Mouse (Mus musculus) lung, postnatal 14 days (tissue): ENCODE data around the gene Eif4enif1.
"Not testable (repeated sequence)": the region's sequence is repeated elsewhere in the genome, so short reads cannot be mapped to it uniquely, and the experiment has no call there.

Experiments used
- DNase-seq: peaks from one replicate; pipeline ENCODE4 v3.0.0; 2021

Gene Eif4enif1

GRCm38 (mm10) chr11:3181971-3182370 lies 20.2 kb upstream of the Eif4enif1 start:
- DNase-seq, result not testable (repeated sequence)

GRCm38 (mm10) chr11:3182707-3183106 lies 19.5 kb upstream of the Eif4enif1 start:
- peak; percentile 16 for DNase-seq

DNA sequence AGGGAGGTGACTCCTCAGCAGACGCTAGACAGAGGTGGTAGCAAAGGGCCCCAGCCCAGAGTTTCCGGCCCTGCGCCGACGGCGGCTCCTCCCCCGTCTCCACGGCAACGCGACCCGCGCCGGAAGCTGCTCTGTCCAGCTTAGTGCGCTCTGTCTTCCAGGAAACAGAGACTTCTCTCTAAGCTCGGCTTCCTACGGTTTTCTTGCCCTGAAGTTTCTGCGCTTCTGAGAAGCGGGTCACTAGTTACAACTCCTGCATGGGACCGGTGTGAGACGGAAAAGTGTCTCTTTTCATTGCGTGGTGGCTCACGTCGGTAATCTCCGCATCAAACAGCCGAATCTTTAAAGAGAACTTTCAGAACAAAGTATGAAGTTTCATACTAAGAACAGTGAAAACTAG lies 8.8 kb upstream of the Eif4enif1 start, which contains the start of gene Sfi1:
Gene Sfi1 (minus strand): TSS at position 101 of the 400 bp plus-strand sequence.
- no peak for DNase-seq

DNA sequence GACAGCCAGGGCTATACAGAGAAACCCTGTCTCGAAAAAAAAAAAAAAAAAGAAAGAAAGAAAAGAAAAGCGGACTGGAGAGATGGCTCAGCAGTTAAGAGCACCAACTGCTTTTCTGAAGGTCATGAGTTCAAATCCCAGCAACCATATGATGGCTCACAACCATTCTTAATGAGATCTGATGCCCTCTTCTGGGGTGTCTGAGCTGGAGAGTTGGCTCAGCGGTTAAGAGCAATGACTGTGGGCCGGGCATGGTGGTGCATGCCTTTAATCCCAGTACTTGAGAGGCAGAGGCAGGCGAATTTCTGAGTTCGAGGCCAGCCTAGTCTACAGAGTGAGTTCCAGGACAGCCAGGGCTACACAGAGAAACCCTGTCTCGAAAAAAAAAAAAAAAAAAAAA lies 1.6 kb upstream of the Eif4enif1 start:
- DNase-seq, result not testable (repeated sequence)

DNA sequence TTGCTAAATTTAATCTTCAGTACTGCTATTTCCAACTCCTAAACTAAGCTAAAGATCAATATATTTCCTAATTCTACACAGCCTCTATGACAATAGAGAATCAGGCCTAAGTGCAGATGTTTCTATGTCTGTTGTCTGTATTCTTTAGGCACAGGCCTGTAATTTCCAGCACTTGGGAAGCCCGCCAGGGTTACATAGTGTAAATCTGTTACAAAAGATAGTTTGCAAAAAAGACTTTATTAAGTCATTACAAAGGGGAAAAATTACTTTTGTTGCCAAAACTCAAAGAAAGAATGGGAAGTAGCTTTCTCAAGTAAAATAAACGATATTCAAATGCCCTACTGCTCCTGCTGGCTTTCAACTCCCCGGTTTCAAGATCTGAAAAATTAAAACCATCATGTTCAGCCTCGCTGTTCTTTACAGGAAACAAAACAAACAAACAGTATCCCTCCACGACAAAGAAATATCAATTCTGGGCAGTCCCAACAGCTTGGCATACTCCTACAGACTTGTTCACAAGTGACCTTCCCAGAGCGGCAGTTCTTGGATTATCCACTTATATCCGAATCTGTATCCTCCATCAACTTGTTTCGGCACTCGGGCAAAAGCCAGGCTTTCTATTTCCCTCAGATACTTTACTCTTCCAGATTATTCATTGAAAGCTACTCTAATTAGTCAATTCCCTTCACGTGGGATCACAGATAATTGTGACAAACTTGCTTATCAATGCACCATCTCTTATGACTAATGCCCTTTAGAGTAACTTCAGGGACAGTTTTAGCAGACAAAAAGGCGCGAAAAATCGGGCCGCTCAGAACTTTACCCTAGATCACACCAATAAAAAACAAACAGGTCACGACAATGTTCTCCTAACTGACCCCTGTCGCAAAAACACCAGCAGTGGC lies 614 bp upstream of the Eif4enif1 start:
- peak; percentile 5 for DNase-seq

- peak; percentile 54 for DNase-seq
Observed at GRCm38 (mm10) chr11:3202781-3203441, 719 bp downstream of the Eif4enif1 start.

DNA sequence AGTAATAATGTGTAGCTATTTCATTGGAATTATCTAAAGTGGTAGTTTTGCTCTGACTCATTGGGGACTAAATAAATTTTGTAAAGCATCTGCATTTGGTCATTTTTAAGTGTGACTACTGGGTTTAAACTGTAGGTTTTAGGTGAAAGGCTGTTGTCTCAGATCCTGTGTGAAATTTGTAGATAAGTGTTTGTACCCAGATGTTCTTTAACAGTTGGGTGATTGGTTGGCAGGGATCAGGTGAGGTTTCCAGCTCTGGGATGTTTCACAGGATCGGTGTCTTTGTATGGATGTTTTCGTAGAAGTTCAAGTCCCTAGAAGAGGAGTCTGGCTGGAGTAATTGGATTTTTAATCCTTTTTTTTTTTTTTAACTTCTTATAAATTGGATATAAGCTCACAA lies 1.6 kb downstream of the Eif4enif1 start:
- DNase-seq, result no peak

DNA sequence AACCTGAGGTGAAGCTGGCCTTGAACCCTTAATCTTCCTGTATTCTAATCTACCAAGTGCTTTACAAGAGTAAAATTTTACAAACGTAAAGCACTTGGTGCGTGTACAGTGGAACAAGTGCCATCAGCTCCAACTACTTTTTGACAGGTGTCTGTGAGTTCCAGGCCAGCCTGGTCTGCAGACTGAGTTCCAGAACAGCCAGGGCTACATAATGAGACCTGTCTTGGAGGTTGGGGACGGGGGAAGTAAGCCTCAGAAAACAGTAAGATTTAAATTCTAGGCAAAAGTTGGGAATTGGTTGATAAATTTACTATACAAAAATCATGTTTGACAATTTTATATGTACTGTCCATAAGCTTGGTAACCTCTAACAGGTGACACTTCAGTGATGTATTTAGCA lies 3.0 kb downstream of the Eif4enif1 start:
- no peak for DNase-seq

GRCm38 (mm10) chr11:3206783-3207182 lies 4.6 kb downstream of the Eif4enif1 start:
- no peak for DNase-seq

DNA sequence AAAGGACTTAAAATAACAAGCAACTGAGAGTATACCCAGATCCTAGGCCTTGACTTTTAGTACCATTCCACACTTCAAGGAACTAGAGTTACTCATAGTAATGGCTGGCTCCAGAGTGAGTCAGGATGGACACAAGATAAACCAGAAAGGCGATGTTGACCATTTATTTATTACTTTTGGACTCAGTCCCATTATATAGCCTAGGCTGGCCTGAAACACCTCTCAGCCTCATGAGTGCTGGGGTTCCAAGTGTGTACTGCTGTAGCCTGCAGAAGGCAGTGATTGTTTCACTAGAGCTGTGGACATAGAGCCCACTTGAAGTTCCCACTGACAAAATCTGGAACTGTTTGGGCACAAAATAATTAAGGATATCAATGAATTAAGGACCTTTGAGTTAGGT lies 10.3 kb downstream of the Eif4enif1 start:
- DNase-seq, result no peak

GRCm38 (mm10) chr11:3223105-3223504 lies 20.9 kb downstream of the Eif4enif1 start:
- no peak for DNase-seq

DNA sequence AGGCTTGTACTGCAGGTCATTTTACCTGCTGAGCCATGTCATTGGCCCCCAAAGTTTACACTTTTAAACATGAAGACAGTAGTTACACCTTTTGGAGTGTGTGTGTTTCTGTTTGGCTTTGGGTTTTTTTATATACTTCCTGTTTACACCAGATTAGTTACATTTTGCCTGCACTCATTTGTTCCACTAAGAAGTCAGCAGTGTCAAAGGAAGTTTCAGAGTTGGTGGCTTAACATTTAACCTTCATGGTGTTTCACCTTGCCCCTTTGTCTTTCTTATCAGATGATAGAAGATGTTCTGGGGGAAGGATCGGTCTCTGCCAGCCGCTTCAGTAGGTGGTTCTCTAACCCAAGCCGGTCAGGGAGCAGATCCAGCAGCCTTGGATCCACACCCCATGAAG lies 24.9 kb downstream of the Eif4enif1 start:
- no peak for DNase-seq

GRCm38 (mm10) chr11:3232248-3232647 lies 30.1 kb downstream of the Eif4enif1 start:
- no peak for DNase-seq

DNA sequence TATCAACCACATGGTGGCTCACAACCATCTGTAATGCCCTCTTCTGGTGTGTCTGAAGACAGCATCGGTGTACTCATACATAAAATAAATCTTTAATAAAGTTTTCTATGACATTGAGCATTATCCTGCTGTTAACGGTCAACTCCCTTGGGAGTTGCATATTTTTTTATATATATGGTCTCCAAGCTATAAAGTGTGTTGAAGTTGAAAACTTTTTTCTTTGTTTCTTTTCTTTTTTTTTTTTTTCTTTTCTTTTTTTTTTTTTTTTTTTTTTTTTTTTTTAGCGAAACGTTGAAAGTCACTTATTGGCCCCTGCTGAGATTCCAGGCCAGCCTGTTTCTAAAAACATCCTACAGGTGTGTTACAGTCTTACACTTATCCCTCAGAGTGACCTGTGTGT lies 31.5 kb downstream of the Eif4enif1 start:
- no peak for DNase-seq

DNA sequence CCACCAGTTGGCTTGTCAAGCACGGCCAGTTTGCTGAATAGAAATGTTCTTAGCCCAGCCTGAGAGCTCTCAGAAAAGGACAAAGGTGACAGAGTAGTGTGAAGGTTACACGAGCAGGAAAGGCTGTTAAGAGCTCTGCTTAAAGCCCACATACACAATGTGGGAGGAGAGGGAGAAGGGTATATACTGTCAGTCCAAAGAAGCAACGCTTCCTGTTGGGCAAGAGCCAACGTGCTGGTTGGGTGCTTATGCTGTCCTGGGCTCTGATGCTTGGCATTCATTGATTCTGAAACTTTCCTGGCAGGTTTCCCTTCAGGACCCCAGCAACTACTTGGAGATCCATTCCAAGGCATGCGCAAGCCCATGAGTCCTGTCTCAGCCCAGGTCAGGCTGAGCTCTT lies 33.1 kb downstream of the Eif4enif1 start:
- DNase-seq, result no peak

- DNase-seq, result no peak
Observed at GRCm38 (mm10) chr11:3242395-3242794, 40.2 kb downstream of the Eif4enif1 start.

GRCm38 (mm10) chr11:3243771-3244170 lies 41.6 kb downstream of the Eif4enif1 start:
- no peak for DNase-seq

- DNase-seq, result no peak
Observed at GRCm38 (mm10) chr11:3247387-3247786, 45.2 kb downstream of the Eif4enif1 start.

DNA sequence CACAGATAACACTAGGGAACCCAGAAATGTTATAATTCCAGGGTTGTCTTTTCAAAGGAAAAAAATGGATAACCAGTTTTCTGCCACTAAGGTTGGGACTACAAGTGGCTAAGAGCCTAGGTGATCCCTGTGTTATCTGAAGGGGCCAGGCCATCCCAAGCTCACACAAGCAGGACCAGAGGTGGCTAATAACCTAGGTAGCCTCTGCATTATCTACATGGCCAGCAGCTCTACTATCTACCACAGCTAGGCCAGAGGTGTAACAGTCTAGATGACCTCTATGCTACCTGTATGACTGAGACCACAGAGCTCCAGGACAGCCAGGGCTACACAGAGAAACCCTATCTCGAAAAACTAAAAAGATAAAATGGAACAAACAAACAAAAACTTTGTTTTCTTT lies 57.3 kb downstream of the Eif4enif1 start:
- no peak for DNase-seq

DNA sequence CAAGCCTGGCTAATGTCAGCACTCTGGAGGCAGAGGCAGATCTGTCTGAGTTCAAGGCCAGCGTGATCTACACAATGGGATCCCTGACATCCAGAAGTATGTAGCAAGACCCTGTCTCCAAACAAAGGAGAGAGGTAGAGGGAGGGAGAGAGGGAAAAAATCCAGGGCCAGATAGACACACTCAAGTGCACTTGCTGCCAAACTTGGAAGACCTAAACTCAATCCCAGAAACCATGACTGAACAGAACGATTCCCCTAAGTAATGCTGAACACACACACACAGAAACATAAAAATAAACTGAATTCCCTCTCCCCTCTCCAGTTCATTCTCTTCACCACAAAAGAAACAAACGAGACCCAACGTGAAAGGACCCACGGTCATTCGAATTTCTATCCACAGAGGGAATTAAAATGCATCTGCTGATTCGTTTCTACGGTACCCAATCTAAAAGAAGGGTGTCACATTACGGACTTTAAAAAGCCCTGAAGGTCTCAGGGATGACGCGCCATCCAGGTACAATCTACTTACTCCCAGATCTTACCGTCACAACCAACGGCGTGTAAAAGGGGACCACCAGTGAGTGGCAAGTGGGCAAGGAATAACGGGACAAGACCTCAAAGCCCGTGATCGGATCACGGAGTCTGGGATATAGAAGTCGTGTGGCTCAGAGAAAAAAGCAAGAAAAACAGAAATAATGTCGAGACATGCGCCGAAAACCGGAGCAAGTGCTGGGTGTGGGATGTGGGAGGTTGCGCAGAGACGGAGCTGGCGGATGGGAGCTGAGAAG lies 63.3 kb downstream of the Eif4enif1 start:
- DNase-seq, result no peak

- DNase-seq, result peak; percentile 95
Observed at GRCm38 (mm10) chr11:3266079-3266685, 64.0 kb downstream of the Eif4enif1 start, which contains the start of gene Drg1. Gene Drg1, minus strand, starts transcription at chr11:3266415.

DNA sequence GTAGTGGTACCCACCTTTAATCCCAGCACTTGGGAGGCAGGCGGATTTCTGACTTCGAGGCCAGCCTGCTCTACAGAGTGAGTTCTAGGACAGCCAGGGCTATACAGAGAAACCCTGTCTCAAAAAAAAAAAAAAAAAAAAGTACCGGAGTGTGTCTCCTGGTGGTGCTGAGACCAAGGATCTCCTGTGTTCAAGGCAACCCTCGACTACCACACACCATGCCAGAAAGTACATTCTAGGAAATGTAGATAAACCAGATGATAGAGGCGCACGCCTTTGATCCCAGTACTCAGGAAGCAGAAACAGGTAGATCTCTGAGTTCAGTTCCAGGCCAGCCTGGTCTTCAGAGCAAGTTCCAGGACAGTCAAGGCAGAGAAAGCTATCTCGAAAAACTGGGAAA lies 64.9 kb downstream of the Eif4enif1 start:
- DNase-seq, result no peak

DNA sequence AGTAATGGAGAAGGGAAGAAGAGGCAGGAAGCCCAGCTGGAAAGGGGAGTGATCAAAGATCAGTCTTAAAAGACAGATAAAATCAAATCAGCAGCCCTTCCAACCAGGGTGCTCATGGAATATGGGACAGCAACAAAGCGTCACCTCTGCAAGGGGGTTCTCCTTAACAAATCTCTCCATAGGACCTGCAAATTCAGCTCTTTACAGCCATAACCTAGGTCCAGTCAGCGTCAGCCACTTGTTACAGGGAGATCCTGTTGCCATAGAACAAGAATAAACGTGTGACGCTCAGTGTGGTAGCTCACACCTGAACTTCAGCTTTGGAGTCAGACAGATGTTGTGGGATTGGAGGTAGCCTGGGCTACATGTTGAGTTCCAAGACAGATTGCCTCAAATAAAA lies 67.0 kb downstream of the Eif4enif1 start:
- DNase-seq, result no peak
